Mouse (Mus musculus) naive thymus-derived CD4-positive, alpha-beta T cell, adult 2 months (primary cell): ENCODE results near the gene Auh.

Experiments
- DNase-seq: peaks from one replicate; pipeline ENCODE4 v3.0.0-alpha.2; 2011; ENCODE audit warnings: low read depth

Gene Auh

GRCm38 (mm10) chr13:52878823-52879222, 50.7 kb downstream of the Auh start:
- DNase-seq, result no peak

- DNase-seq, result no peak
These were observed 53.7 kb downstream of the Auh start for GRCm38 (mm10) chr13:52875541-52876325.

DNA sequence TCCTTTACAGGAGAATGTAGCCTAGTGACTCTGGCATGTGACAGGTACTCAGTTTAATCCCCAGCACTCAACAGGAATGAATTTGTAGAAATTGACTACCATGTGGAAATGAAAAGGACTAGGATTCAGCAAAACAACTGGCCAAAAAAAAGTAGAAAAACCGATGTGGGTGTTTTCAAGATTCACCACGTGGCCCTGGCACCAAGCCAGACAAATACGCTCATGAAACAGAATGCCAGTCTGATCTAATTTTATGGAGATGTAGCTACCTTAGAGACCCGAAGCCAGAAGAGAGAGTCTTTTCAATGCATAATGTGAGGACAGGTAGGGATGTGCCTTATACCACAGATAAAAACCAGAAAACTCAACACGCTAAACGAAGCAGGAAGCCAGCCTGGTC, 54.4 kb downstream of the Auh start:
- DNase-seq, result peak; percentile 38

DNA sequence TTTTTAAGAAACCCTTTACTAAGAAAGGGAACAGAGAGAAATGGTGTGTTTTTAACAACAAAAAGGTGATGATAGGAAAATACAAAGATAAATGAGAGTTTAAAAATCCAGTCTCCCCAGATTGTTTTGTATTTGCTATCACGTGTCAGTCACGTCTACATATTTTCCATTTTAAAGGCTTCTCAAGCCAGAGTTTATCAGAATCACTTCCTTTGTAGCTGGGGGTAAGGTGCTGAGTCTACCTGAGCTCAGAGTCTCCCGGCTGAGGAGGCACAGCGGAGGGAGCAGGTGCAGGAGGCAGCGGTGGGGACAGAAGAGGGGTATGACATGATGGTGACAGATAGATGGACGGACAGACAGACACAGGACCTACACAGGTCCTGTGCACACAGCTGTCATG, 55.1 kb downstream of the Auh start:
- peak; percentile 8 for DNase-seq

GRCm38 (mm10) chr13:52873923-52874322, 55.6 kb downstream of the Auh start:
- DNase-seq, result peak; percentile 18

- no peak for DNase-seq
These were observed 63.3 kb downstream of the Auh start for GRCm38 (mm10) chr13:52866005-52866792.

GRCm38 (mm10) chr13:52863436-52863835, 66.0 kb downstream of the Auh start:
- no peak for DNase-seq

DNA sequence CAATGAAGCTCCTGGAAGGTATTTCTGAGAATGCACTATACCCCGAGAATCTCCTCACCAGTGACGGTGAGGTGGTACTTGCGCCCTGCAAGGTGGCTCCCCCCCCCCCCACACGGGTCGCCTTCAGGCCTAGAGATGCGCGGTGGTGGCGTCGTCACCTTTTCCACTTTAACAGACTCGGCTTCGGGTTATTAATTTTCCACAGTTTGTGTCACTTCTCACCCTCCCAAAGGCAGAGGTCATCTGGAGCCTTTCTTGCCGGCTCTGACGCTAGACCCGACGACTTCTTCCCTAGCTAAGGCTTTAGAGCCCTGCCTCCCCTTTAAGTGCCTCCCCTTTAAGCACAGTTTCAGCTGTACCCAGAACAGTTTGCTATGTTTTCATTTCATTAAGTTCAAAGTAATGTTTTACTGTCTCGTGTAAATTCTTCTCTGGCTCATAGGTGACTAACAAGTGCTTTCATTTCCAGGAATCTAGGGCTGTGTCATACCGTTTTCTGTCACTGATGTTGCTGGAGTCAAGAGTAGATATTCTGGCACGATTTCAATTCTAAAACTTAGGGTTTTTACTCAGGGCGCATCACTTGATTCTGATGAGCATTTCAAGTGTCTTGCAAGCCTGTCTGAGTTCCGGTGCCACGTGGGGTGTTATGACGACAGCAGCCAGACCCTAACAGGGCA, 69.3 kb downstream of the Auh start:
- DNase-seq, result no peak

- DNase-seq, result no peak
These were observed 70.2 kb downstream of the Auh start for GRCm38 (mm10) chr13:52859065-52859820.

DNA sequence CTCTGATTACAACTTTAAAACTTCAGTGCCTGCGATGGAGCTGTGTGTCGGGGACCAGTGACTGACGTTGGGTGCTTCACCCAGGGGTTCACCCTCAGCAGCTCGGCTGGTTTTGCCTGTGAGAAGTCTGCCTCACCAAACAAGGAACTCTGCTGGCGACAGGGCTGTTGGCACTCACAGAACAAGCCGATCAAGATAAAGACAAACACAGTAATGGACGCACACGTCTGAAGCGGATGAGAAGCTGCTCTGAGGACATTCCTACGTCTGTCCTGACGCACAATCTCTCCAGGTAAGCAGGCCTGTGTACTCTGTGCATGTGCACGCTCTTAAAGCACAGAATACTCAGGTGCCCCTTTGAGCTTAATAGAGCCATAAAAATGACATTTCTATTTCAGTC, 71.1 kb downstream of the Auh start:
- DNase-seq, result no peak

- DNase-seq, result no peak
These were observed 71.7 kb downstream of the Auh start for GRCm38 (mm10) chr13:52857781-52858180.

DNA sequence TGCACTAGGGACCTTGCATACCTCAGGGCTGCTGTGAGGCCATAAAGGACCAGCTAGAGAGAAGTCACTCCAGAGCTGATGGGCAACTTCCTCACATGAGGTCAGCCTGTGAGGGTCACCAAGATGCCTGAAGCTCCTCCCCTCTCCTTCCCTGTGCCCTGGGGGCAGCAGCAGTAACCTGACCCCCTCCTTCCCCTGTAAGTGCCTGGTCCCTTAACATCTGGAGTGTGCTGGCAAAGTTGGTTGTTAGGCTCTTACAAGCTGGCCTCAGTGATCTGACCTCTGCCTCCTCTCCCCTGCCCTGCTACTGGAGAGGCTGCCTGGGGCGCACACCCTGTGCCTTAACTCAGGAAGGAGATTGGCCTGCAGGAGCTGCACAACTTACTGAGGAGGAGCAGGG, 75.9 kb downstream of the Auh start:
- no peak for DNase-seq

GRCm38 (mm10) chr13:52851886-52852285, 77.6 kb downstream of the Auh start:
- no peak for DNase-seq

DNA sequence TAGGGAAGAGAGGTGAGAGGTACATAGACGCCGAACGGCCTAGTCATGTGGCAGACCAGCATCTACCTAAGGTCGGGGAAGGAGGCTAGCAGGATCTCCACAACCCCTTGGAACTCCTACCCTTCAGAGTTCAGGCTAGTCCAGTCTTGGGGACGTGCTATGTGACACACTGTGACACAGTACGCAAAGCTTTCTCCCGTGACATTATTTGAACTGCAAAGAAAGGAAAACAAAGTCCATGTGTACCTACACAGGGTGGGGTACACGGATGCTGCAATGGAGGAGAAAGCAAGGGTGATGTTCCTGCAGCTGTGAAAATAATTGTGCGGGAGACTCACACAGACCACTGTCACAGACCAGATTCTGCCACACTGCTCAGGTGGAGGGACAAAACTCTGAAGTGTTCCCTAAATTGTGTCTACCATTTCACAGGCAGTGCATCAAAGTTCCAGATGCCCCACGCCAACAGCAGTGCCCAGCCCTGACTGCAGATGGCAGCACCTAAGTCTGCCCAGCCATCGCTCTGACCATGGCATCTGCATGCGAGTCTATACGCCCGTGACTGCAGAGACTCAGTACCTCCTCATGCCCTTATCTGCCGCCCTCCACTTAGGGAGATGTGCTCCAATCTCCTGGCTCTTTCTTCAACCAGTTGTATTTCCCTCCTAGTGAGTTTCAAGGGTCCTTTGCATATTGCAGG, 79.3 kb downstream of the Auh start:
- no peak for DNase-seq

DNA sequence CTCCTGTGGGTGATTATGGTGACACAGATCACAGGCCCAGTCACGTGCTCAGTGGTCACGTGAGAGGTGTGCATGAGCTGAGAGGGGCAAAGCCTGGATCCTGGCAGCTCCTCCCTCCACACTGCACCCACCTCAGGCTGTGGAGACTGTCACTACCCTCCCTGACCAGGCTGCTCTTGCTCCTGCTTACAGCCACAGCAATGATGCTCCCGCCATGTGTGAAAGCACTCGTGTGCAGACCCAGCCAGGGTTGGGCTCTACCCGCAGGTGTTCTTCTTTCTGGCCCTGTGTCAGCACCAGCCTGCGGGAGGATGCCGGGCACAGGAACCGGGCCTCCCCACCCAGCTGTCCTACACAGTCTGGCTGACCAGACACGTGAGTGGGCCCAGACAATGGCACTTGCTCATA, 80.1 kb downstream of the Auh start:
- no peak for DNase-seq

- DNase-seq, result no peak
These were observed 82.0 kb downstream of the Auh start for GRCm38 (mm10) chr13:52847481-52847880.

DNA sequence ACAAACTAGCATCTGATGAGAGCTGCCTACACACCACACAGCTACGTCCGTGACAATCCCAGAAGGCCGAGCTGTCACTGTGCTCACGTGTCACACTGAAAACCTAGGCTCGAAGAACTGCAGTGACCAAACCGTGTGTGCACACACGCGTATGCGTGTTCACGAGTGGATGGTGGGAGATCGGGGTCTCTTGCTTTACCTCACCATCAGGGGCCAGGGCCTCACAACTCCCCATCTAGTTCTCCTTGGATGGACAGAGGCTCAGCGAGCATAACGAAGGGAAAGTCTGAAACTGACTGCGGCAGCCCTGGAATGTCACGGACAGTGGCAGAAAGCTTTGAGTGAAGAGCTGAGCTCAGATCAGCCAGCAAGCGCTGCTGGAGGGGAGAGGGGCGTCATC, 82.4 kb downstream of the Auh start:
- DNase-seq, result no peak

- no peak for DNase-seq
These were observed 83.9 kb downstream of the Auh start for GRCm38 (mm10) chr13:52845618-52846017.

- DNase-seq, result no peak
These were observed 85.8 kb downstream of the Auh start for GRCm38 (mm10) chr13:52843536-52844178.

- DNase-seq, result no peak
These were observed 93.2 kb downstream of the Auh start for GRCm38 (mm10) chr13:52836231-52836630.

DNA sequence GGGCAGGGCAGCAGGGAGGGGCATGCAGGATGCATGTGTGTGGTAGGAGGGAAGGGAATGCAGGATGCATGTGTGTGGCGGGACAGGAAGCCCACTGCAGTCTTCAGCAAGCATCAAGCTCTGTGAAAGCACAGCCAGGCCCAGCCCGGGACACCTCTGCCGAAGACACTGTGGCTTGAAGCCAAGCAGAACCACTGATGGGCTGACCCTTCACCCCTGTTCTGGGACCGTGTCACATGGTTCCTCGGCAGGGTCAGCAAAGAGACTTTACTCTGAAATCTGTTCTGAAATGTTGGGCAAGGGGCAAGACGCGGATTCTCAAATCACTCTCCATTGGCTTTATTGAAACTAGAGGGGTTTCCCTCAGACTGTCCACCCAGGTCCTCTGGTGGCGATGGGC, 94.9 kb downstream of the Auh start:
- DNase-seq, result no peak
